Mouse (Mus musculus) lung, postnatal 0 days (tissue): ENCODE results near the gene Fxr2.

Experiments used
- CTCF ChIP-seq: IDR thresholded peaks from 2 replicates; pipeline ENCODE4 v1.5.1; 2016; ENCODE audit warnings: antibody characterized with exemption, mild to moderate bottlenecking
- EP300 ChIP-seq: IDR thresholded peaks from 2 replicates; pipeline ENCODE4 v1.6.1; 2016; ENCODE audit warnings: antibody characterized with exemption, mild to moderate bottlenecking, control low read depth

GRCm38 (mm10) chr11:69683576-69683975, 50.8 kb downstream of the Fxr2 start:
- TF ChIP-seq CTCF (no peak), EP300 (no peak)
